Mouse (Mus musculus): ENCODE results near the gene Ltbp3. TPM values are rescaled to one million over a fixed set of nuclear protein-coding genes. Genes with fewer than 3 reads are reported as not detected.

Gene Ltbp3
- polyA plus RNA-seq, 1 experiment from 2014 or later: 30.1 TPM

Other genes with a start within 250 kb of the Ltbp3 start
- gene 1700020D05Rik, start 237.1 kb upstream of the Ltbp3 start, polyA plus RNA-seq (2014; fragmentation: Nextera tagmentation; extraction: Ambion mirVana): not detected in 2 replicates
- gene Snx32, start 230.4 kb upstream of the Ltbp3 start, polyA plus RNA-seq (2014; fragmentation: Nextera tagmentation; extraction: Ambion mirVana): 9.4 and 10.8 TPM in 2 replicates
- 17.5 and 18.6 TPM in 2 replicates for gene Ovol1, start 180.3 kb upstream of the Ltbp3 start, polyA plus RNA-seq (2014; fragmentation: Nextera tagmentation; extraction: Ambion mirVana)
- 6.1 and 6.5 TPM in 2 replicates for gene Ap5b1, start 172.9 kb upstream of the Ltbp3 start, polyA plus RNA-seq (2014; fragmentation: Nextera tagmentation; extraction: Ambion mirVana)
- 124 and 131 TPM in 2 replicates for gene Rnaseh2c, start 139.0 kb upstream of the Ltbp3 start, polyA plus RNA-seq (2014; fragmentation: Nextera tagmentation; extraction: Ambion mirVana)
- gene Kat5, start 130.7 kb upstream of the Ltbp3 start, polyA plus RNA-seq (2014; fragmentation: Nextera tagmentation; extraction: Ambion mirVana): 31.8 and 33.3 TPM in 2 replicates
- gene Rela, start 103.4 kb upstream of the Ltbp3 start, polyA plus RNA-seq (2014; fragmentation: Nextera tagmentation; extraction: Ambion mirVana): 46.7 and 51.2 TPM in 2 replicates
- 18.0 and 21.7 TPM in 2 replicates for gene Sipa1, start 77.2 kb upstream of the Ltbp3 start, polyA plus RNA-seq (2014; fragmentation: Nextera tagmentation; extraction: Ambion mirVana)
- 23.2 and 28.8 TPM in 2 replicates for gene Map3k11, start 52.2 kb upstream of the Ltbp3 start, polyA plus RNA-seq (2014; fragmentation: Nextera tagmentation; extraction: Ambion mirVana)
- gene Pcnx3, start 52.0 kb upstream of the Ltbp3 start, polyA plus RNA-seq (2014; fragmentation: Nextera tagmentation; extraction: Ambion mirVana): 27.6 and 30.8 TPM in 2 replicates
- gene Kcnk7, start 36.5 kb upstream of the Ltbp3 start, polyA plus RNA-seq (2014; fragmentation: Nextera tagmentation; extraction: Ambion mirVana): 0.30 and 0.45 TPM in 2 replicates
- 29.6 and 33.6 TPM in 2 replicates for gene Ehbp1l1, start 14.6 kb upstream of the Ltbp3 start, polyA plus RNA-seq (2014; fragmentation: Nextera tagmentation; extraction: Ambion mirVana)
- 85.8 and 95.7 TPM in 2 replicates for gene Fam89b, start 11.3 kb upstream of the Ltbp3 start, polyA plus RNA-seq (2014; fragmentation: Nextera tagmentation; extraction: Ambion mirVana)
- gene Scyl1, start 30.5 kb downstream of the Ltbp3 start, polyA plus RNA-seq (2014; fragmentation: Nextera tagmentation; extraction: Ambion mirVana): 68.8 and 69.2 TPM in 2 replicates
- gene Frmd8, start 134.4 kb downstream of the Ltbp3 start, polyA plus RNA-seq (2014; fragmentation: Nextera tagmentation; extraction: Ambion mirVana): 18.2 and 18.9 TPM in 2 replicates
- 2.1 and 2.5 TPM in 2 replicates for gene Slc25a45, start 136.9 kb downstream of the Ltbp3 start, polyA plus RNA-seq (2014; fragmentation: Nextera tagmentation; extraction: Ambion mirVana)
- gene Tigd3, start 153.2 kb downstream of the Ltbp3 start, polyA plus RNA-seq (2014; fragmentation: Nextera tagmentation; extraction: Ambion mirVana): 2.0 and 2.1 TPM in 2 replicates
- gene Dpf2, start 172.1 kb downstream of the Ltbp3 start, polyA plus RNA-seq (2014; fragmentation: Nextera tagmentation; extraction: Ambion mirVana): 131 and 145 TPM in 2 replicates
- gene Cdc42ep2, start 183.9 kb downstream of the Ltbp3 start, polyA plus RNA-seq (2014; fragmentation: Nextera tagmentation; extraction: Ambion mirVana): 7.0 and 9.3 TPM in 2 replicates
- 84.4 and 87.9 TPM in 2 replicates for gene Pola2, start 223.3 kb downstream of the Ltbp3 start, polyA plus RNA-seq (2014; fragmentation: Nextera tagmentation; extraction: Ambion mirVana)
- gene Slc22a20, start 245.2 kb downstream of the Ltbp3 start, polyA plus RNA-seq (2014; fragmentation: Nextera tagmentation; extraction: Ambion mirVana): not detected in 2 replicates